Comparison of ENCODE assay signal across 17 mouse cellular contexts in the genomic region with DNA sequence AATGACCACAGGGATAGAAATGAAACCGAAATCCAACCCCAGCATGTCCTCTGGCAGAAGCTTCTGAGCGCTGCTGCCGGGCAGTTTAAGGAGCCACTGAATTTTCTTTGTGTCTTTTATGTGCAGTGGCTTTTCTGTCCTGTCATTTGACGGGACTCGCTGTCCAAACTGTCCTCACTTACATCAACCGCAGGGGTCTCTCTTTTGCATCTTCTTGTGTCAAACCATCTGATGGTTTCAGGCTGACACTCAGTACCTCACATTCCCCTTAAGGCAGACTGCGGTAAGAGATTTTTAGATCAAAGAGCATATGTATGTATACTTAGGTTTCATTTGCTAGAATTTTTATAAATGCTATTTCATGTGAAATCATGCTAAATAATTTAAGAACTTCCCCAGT.
DNase-seq lines count a peak whose midpoint lies in the region; ATAC-seq and TF ChIP-seq lines count a peak whose summit lies in the region.
"Had no signal": no experiment of that assay in that cellular context is flagged by ENCODE, and none has a peak within 500 bp of the region (broad histone marks: within the 10 kb centered on the region; RNA-seq: fewer than 3 reads in every experiment).

No protein-coding gene starts in this region.

- no peak overlapping the region for H3ac ChIP-seq in myocyte (ENCODE audit: control insufficient read depth, insufficient read length)

- no peak overlapping the region for H3K4me2 ChIP-seq in heart, embryonic 12.5 days
- no peak overlapping the region for H3K4me2 ChIP-seq in lung, embryonic 14.5 days
- no peak overlapping the region for H3K4me2 ChIP-seq in midbrain, embryonic 15.5 days
- peak overlapping the region; percentile 5 for H3K4me2 ChIP-seq in myocyte (ENCODE audit: low read depth)
- H3K4me2 ChIP-seq: forebrain, embryonic 15.5 days; heart, embryonic 13.5 days; hindbrain, embryonic 15.5 days had no signal

- TF ChIP-seq POLR2A in myocyte (IDR thresholded peaks at IDR 0.05; ENCODE audit: insufficient read length, low read depth) = no peak

- peak; percentile 24 for DNase-seq in heart, adult 11 months
- DNase-seq in lung, embryonic 14.5 days = peak; percentile 6
- no peak for DNase-seq in lung, adult 18-20 months
- DNase-seq in yolk sac, embryonic 10.5 days (ENCODE audit: low spot score) = no peak
- DNase-seq: adrenal gland, adult 2 months; adrenal gland, postnatal 25 days; cerebellum, adult 2 months; gastrocnemius, postnatal 14 days; heart, postnatal 36 days had no signal

- H3K4me3 ChIP-seq in heart, embryonic 12.5 days = no peak overlapping the region
- no peak overlapping the region for H3K4me3 ChIP-seq in lung, embryonic 14.5 days (ENCODE audit: low read depth, low read length)
- H3K4me3 ChIP-seq in midbrain, embryonic 15.5 days = no peak overlapping the region
- no peak overlapping the region for H3K4me3 ChIP-seq in myocyte
- H3K4me3 ChIP-seq: embryonic facial prominence, embryonic 10.5 days; forebrain, embryonic 15.5 days; heart, embryonic 13.5 days; hindbrain, embryonic 15.5 days had no signal

- H3K79me2 ChIP-seq in myocyte (ENCODE audit: control insufficient read depth, insufficient read depth) = no peaks in the 10 kb centered on the region

- H3K27ac ChIP-seq in heart, embryonic 12.5 days (ENCODE audit: poor library complexity, severe bottlenecking) = no peak overlapping the region
- no peak overlapping the region for H3K27ac ChIP-seq in lung, embryonic 14.5 days (ENCODE audit: low read depth)
- H3K27ac ChIP-seq in midbrain, embryonic 15.5 days = peak overlapping the region; percentile 38; the same call in 1 of the 2 replicates
- H3K27ac ChIP-seq: embryonic facial prominence, embryonic 10.5 days; forebrain, embryonic 15.5 days; heart, embryonic 13.5 days; hindbrain, embryonic 15.5 days had no signal

- WGBS in heart, embryonic 12.5 days = 83% methylated on average over 7 of the region's 7 CpGs
- WGBS in lung, embryonic 14.5 days = 69% methylated on average over 7 of the region's 7 CpGs
- WGBS in midbrain, embryonic 15.5 days = 42% methylated on average over 7 of the region's 7 CpGs

- no peak for TF ChIP-seq CTCF in lung, embryonic 14.5 days (IDR thresholded peaks at IDR 0.05; ENCODE audit: low read depth)

- H3K27me3 ChIP-seq in heart, embryonic 12.5 days (replicated peaks) = no peaks in the 10 kb centered on the region
- H3K27me3 ChIP-seq in lung, embryonic 14.5 days (ENCODE audit: insufficient read depth, low read length) = no peaks in the 10 kb centered on the region
- H3K27me3 ChIP-seq in midbrain, embryonic 15.5 days (replicated peaks) = no peaks in the 10 kb centered on the region
- no peaks in the 10 kb centered on the region for H3K27me3 ChIP-seq in myocyte (ENCODE audit: control insufficient read depth, insufficient read depth, insufficient read length)
- H3K27me3 ChIP-seq: CH12.LX; forebrain, embryonic 15.5 days; hindbrain, embryonic 15.5 days had no signal

- H3K9me3 ChIP-seq in heart, embryonic 12.5 days (replicated peaks) = no peaks in the 10 kb centered on the region; the same call in 1 of the 2 replicates
- H3K9me3 ChIP-seq in lung, embryonic 14.5 days (ENCODE audit: low read depth, low read length) = no peaks in the 10 kb centered on the region
- no peaks in the 10 kb centered on the region for H3K9me3 ChIP-seq in midbrain, embryonic 15.5 days
- H3K9me3 ChIP-seq: embryonic facial prominence, embryonic 10.5 days; forebrain, embryonic 15.5 days; heart, embryonic 13.5 days; hindbrain, embryonic 15.5 days had no signal

- no peaks in the 10 kb centered on the region for H3K4me1 ChIP-seq in heart, embryonic 12.5 days (replicated peaks)
- H3K4me1 ChIP-seq in lung, embryonic 14.5 days (ENCODE audit: insufficient read depth) = no peaks in the 10 kb centered on the region
- H3K4me1 ChIP-seq in midbrain, embryonic 15.5 days = peaks cover 3% of the 10 kb centered on the region; the same call in 1 of the 2 replicates
- H3K4me1 ChIP-seq: forebrain, embryonic 15.5 days; heart, embryonic 13.5 days had no signal

- no peak overlapping the region for H3K9ac ChIP-seq in heart, embryonic 12.5 days
- no peak overlapping the region for H3K9ac ChIP-seq in lung, embryonic 14.5 days
- H3K9ac ChIP-seq in midbrain, embryonic 15.5 days = no peak overlapping the region
- H3K9ac ChIP-seq: forebrain, embryonic 15.5 days; heart, embryonic 13.5 days; hindbrain, embryonic 15.5 days had no signal

- ATAC-seq in heart, embryonic 12.5 days (ENCODE audit: insufficient number of reproducible peaks, low FRiP score) = no peak
- ATAC-seq in lung, embryonic 14.5 days (ENCODE audit: insufficient read depth) = no peak
- ATAC-seq in midbrain, embryonic 15.5 days (replicated peaks) = peak; percentile 69
- ATAC-seq: forebrain, embryonic 15.5 days had no signal

- H3K36me3 ChIP-seq in heart, embryonic 12.5 days = no peaks in the 10 kb centered on the region
- H3K36me3 ChIP-seq in lung, embryonic 14.5 days (ENCODE audit: insufficient read depth) = no peaks in the 10 kb centered on the region
- H3K36me3 ChIP-seq in midbrain, embryonic 15.5 days (replicated peaks) = no peaks in the 10 kb centered on the region
- no peaks in the 10 kb centered on the region for H3K36me3 ChIP-seq in myocyte (ENCODE audit: control insufficient read depth, insufficient read depth)
- H3K36me3 ChIP-seq: embryonic facial prominence, embryonic 10.5 days; forebrain, embryonic 15.5 days; heart, embryonic 13.5 days; hindbrain, embryonic 15.5 days had no signal

TF ChIP-seq in myocyte, 11 proteins besides CTCF, POLR2A, EP300 and RAD21:
- TF ChIP-seq USF1 (IDR thresholded peaks at IDR 0.05; ENCODE audit: low read depth) = no peak
- no peak for TF ChIP-seq E2F4 (IDR thresholded peaks at IDR 0.05; ENCODE audit: insufficient read depth)
- no peak for TF ChIP-seq TCF3 (IDR thresholded peaks at IDR 0.05; ENCODE audit: insufficient read length, low read depth)
- no peak for TF ChIP-seq MYOD1 (IDR thresholded peaks at IDR 0.05; ENCODE audit: control insufficient read depth in 1 of 3, insufficient read length in 2 of 3, low read depth in 2 of 3)
- TF ChIP-seq REST (IDR thresholded peaks at IDR 0.05; ENCODE audit: insufficient read depth, insufficient read length) = no peak
- no peak for TF ChIP-seq SRF (IDR thresholded peaks at IDR 0.05; ENCODE audit: control insufficient read depth, insufficient read length, low read depth)
- no peak for TF ChIP-seq MAX (IDR thresholded peaks at IDR 0.05; ENCODE audit: low read depth)
- no peak for TF ChIP-seq MYOG (IDR thresholded peaks at IDR 0.05; ENCODE audit: control insufficient read depth in 1 of 3, insufficient read depth in 1 of 3, insufficient read length in 2 of 3, low read depth in 2 of 3)
- TF ChIP-seq TCF12 (IDR thresholded peaks at IDR 0.05; ENCODE audit: insufficient read depth, poor library complexity, severe bottlenecking) = no peak
- TF ChIP-seq CEBPB (IDR thresholded peaks at IDR 0.05; ENCODE audit: insufficient read depth, poor library complexity, severe bottlenecking) = no peak
- TF ChIP-seq POLR2AphosphoS2 (IDR thresholded peaks at IDR 0.05; ENCODE audit: insufficient read length, low read depth) = no peak

Comparison
In these comparisons a context has a peak if more than half of its experiments do, and no peak if none do; other contexts are left out.
1. DNase-seq: peak in heart, adult 11 months (single experiment) and lung, embryonic 14.5 days (single experiment); none in lung, adult 18-20 months (0 of 2) and yolk sac, embryonic 10.5 days (single experiment).